In the genomic region with DNA sequence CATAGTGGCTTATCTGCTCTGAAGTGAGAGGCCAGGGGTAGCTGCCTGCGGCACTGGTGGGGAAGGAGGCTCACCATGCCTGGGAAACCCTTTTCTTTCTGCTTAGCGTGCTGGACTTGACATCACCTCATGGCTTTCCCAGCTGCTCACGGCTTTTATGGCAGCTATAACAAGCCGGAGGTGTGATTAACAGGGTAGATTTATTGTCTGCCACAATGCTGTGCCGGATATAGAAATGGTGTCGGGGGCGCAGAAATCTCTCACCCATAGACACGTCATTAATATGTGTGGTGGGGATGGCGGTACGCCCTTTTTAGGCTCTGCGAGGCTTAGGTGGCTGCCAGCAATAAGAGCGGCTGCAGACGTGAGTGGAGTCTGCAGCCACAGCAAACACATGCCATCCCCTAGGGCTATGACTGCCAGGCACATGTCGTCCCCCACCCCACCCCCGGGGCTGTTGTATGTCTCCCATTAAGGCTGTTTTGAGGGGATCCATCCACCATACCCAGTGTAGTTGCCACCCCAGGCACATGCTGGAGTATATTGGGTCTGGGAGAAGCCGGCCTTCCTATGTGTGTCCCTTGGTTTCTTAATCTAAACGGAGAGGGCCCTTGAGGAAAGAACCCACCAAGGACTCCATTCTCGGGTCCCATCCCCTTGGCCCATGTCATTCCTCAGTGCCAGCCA, we compare ENCODE assay signal across 12 mouse cellular contexts.
DNase-seq lines count a peak whose midpoint lies in the region; ATAC-seq and TF ChIP-seq lines count a peak whose summit lies in the region.
"Had no signal": no experiment of that assay in that cellular context is flagged by ENCODE, and none has a peak within 500 bp of the region (broad histone marks: within the 10 kb centered on the region; RNA-seq: fewer than 3 reads in every experiment).

No protein-coding gene starts in this region.

- H3K9me3 ChIP-seq in heart, embryonic 12.5 days (replicated peaks): peaks cover 3% of the 10 kb centered on the region; the same call in 1 of the 2 replicates
- no peaks in the 10 kb centered on the region for H3K9me3 ChIP-seq in kidney, postnatal 0 days (replicated peaks; ENCODE audit: low read length)
- H3K9me3 ChIP-seq in limb, embryonic 14.5 days (ENCODE audit: control insufficient read depth, low read length): no peaks in the 10 kb centered on the region

- no peak for ATAC-seq in heart, embryonic 12.5 days (ENCODE audit: insufficient number of reproducible peaks, low FRiP score)
- peak; percentile 36; the same call in 1 of the 2 replicates for ATAC-seq in kidney, postnatal 0 days (replicated peaks; ENCODE audit: low FRiP score, low read depth)
- ATAC-seq in limb, embryonic 14.5 days (ENCODE audit: low FRiP score, low read depth): peak; percentile 80
- ATAC-seq: intestine, embryonic 16.5 days; liver, postnatal 0 days had no signal

- 68% methylated on average over 18 of the region's 18 CpGs for WGBS in heart, embryonic 12.5 days
- 28% methylated on average over 18 of the region's 18 CpGs for WGBS in kidney, postnatal 0 days
- 19% methylated on average over 18 of the region's 18 CpGs for WGBS in limb, embryonic 14.5 days

- H3K4me1 ChIP-seq in heart, embryonic 12.5 days (replicated peaks): peaks cover 15% of the 10 kb centered on the region
- H3K4me1 ChIP-seq in kidney, postnatal 0 days (replicated peaks; ENCODE audit: insufficient read depth, low read length): peaks cover 10% of the 10 kb centered on the region
- H3K4me1 ChIP-seq in limb, embryonic 14.5 days (ENCODE audit: control insufficient read depth, insufficient read depth, low read length): peaks cover 12% of the 10 kb centered on the region
- H3K4me1 ChIP-seq: midbrain, embryonic 12.5 days had no signal

- H3K36me3 ChIP-seq in heart, embryonic 12.5 days: no peaks in the 10 kb centered on the region
- H3K36me3 ChIP-seq in kidney, postnatal 0 days (ENCODE audit: insufficient read depth, low read length): no peaks in the 10 kb centered on the region
- no peaks in the 10 kb centered on the region for H3K36me3 ChIP-seq in limb, embryonic 14.5 days (ENCODE audit: control insufficient read depth, insufficient read depth, low read length)
- H3K36me3 ChIP-seq: midbrain, embryonic 12.5 days had no signal

- no peak for TF ChIP-seq CTCF in kidney, postnatal 0 days (IDR thresholded peaks at IDR 0.05; ENCODE audit: low read depth)

- TF ChIP-seq POLR2A in limb, embryonic 14.5 days (IDR thresholded peaks at IDR 0.05; ENCODE audit: borderline replicate concordance, extremely low read depth, insufficient read depth, insufficient read length): no peak

- peaks cover 25% of the 10 kb centered on the region for H3K27me3 ChIP-seq in heart, embryonic 12.5 days (replicated peaks)
- no peaks in the 10 kb centered on the region for H3K27me3 ChIP-seq in kidney, postnatal 0 days (ENCODE audit: insufficient read depth, low read length)
- H3K27me3 ChIP-seq in limb, embryonic 14.5 days (ENCODE audit: control insufficient read depth, insufficient read depth, low read length): no peaks in the 10 kb centered on the region
- H3K27me3 ChIP-seq: midbrain, embryonic 12.5 days had no signal

- no peak overlapping the region for H3K9ac ChIP-seq in heart, embryonic 12.5 days
- H3K9ac ChIP-seq in kidney, postnatal 0 days (ENCODE audit: low read depth, low read length): no peak overlapping the region
- no peak overlapping the region for H3K9ac ChIP-seq in limb, embryonic 14.5 days (ENCODE audit: low read depth, low read length, severe bottlenecking)
- H3K9ac ChIP-seq: liver, postnatal 0 days; midbrain, embryonic 12.5 days had no signal

- H3K4me3 ChIP-seq in heart, embryonic 12.5 days: no peak overlapping the region
- H3K4me3 ChIP-seq in kidney, postnatal 0 days (replicated peaks; ENCODE audit: low read depth, low read length): no peak overlapping the region
- no peak overlapping the region for H3K4me3 ChIP-seq in limb, embryonic 14.5 days (replicated peaks; ENCODE audit: low read length)
- H3K4me3 ChIP-seq: midbrain, embryonic 12.5 days had no signal

- no peak overlapping the region for H3K27ac ChIP-seq in heart, embryonic 12.5 days (ENCODE audit: poor library complexity, severe bottlenecking)
- H3K27ac ChIP-seq in kidney, postnatal 0 days: no peak overlapping the region
- H3K27ac ChIP-seq in limb, embryonic 14.5 days (replicated peaks; ENCODE audit: low read depth, low read length): 0 out of 2 replicates have a peak overlapping the region, but pooled peaks have one; percentile 7
- H3K27ac ChIP-seq: midbrain, embryonic 12.5 days had no signal

- no peak overlapping the region for H3K4me2 ChIP-seq in heart, embryonic 12.5 days
- H3K4me2 ChIP-seq in kidney, postnatal 0 days (ENCODE audit: low read length): no peak overlapping the region
- no peak overlapping the region for H3K4me2 ChIP-seq in limb, embryonic 14.5 days (replicated peaks; ENCODE audit: low read depth, low read length, severe bottlenecking)
- H3K4me2 ChIP-seq: midbrain, embryonic 12.5 days had no signal

- peak; percentile 91 for DNase-seq in heart, adult 11 months
- DNase-seq in kidney, postnatal 0 days (ENCODE audit: low spot score): peak; percentile 56
- DNase-seq in kidney, postnatal 25 days: no peak
- peak; percentile 88 for DNase-seq in forelimb bud, embryonic 11.5 days (ENCODE audit: low read depth, low spot score)
- DNase-seq in limb, embryonic 14.5 days (ENCODE audit: low spot score): peak; percentile 64
- DNase-seq in urinary bladder, postnatal 36 days (ENCODE audit: low spot score in 2 of 2): no peak
- DNase-seq in layer of hippocampus, postnatal 10 days (ENCODE audit: low spot score in 2 of 2): no peak
- DNase-seq: gastrocnemius, postnatal 25 days; liver, postnatal 0 days had no signal

Comparison
In these comparisons a context has a peak if more than half of its experiments do, and no peak if none do; other contexts are left out.
1. DNase-seq: peak in heart, adult 11 months (single experiment), kidney, postnatal 0 days (single experiment), forelimb bud, embryonic 11.5 days (single experiment) and limb, embryonic 14.5 days (single experiment); none in kidney, postnatal 25 days (0 of 2), urinary bladder, postnatal 36 days (0 of 2) and layer of hippocampus, postnatal 10 days (0 of 2).